Mouse (Mus musculus): Measurements from ENCODE around the gene Bloc1s3. TPM values are rescaled to one million over a fixed set of nuclear protein-coding genes. Genes with fewer than 3 reads are reported as not detected.

Bloc1s3 gene
- polyA plus RNA-seq, 1 experiment from 2014 or later = 3.2 TPM

DNA sequence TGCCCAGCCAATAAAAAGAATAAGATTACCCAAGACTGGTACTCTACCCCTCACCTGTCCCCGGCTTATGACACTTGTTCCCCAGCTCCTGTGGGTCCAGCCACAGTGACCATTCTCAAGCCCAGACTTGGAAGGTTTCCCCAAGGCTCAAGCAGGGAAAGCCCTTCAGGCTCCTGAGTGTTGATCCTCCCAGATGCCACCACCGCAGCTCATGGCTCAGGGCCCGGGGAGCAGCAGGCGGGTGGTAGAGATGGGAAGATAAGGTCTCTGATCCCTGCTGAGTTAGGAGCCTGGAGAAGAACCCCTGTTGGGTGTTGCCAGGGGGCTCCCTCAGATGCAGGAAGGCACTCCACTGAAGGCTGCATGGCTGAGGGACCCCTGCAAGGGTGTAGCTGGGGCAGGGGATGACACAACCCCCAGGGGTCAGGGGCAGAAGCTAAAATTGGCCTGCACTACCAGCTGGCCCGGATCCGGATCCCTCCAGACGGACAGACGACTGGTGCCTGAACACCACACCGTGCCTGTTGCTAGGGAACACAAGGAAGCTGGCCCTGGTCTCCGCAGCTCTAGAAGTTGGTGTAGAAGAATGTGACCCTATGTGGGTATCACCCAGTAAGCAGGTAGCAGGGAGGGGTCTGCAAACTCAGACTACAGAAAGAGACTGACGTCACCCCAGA is 52.2 kb downstream of the Bloc1s3 start:
- Histone ChIP-seq H3K4me3 (ENCODE audit: low read depth, low read length) (no peak overlapping the region), H3K27me3 (ENCODE audit: control insufficient read depth, insufficient read depth, low read length) (no peaks in the 10 kb centered on the region), H3K4me2 (replicated peaks; ENCODE audit: low read depth) (no peak overlapping the region), H3K4me1 (replicated peaks; ENCODE audit: control insufficient read depth, insufficient read depth) (0 out of 2 replicates have a peak, but pooled peaks cover 4% of the 10 kb centered on the region), H3K9me3 (ENCODE audit: control insufficient read depth, low read length) (no peaks in the 10 kb centered on the region), H3K9ac (ENCODE audit: low read length) (no peak overlapping the region), H3K36me3 (ENCODE audit: control insufficient read depth, insufficient read depth, low read length) (peaks cover 7% of the 10 kb centered on the region; the same call in 1 of the 2 replicates), H3K27ac (replicated peaks) (no peak overlapping the region)
- DNase-seq (ENCODE audit: low spot score) (no peak), ATAC-seq (ENCODE audit: low FRiP score, low TSS enrichment) (no peak)
- TF ChIP-seq CTCF (IDR thresholded peaks at IDR 0.05; ENCODE audit: low read depth) = no peak
- no peak for TF ChIP-seq EP300 (optimal IDR thresholded peaks at IDR 0.05)
- WGBS = 68% methylated on average over 11 of the region's 11 CpGs

DNA sequence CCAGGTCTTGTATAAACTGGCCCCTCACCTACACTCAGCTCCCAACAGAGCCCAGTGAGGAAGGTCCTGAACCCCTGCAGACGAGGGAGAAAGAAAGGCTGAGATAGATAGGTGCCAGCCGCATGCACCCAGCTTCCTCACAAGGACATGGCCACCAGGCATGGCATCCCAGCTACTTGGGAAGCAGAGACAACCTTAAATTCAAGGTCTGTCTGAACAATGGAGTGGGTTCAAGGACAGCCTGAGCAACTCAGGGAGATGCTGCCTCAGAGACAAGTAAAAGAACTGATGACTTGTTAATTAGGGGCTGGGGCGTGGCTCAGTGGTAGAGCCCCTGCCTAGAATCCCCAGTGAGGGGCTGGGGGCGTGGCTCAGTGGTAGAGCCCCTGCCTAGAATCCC is 53.0 kb downstream of the Bloc1s3 start:
- no peak overlapping the region for H3K4me2 ChIP-seq (replicated peaks; ENCODE audit: low read depth)
- peaks cover 11% of the 10 kb centered on the region; the same call in 1 of the 2 replicates for H3K36me3 ChIP-seq (ENCODE audit: control insufficient read depth, insufficient read depth, low read length)
- no peaks in the 10 kb centered on the region for H3K9me3 ChIP-seq (ENCODE audit: control insufficient read depth, low read length)
- ATAC-seq (ENCODE audit: low FRiP score, low TSS enrichment) (no peak), DNase-seq (ENCODE audit: low spot score) (no peak)
- no peak overlapping the region for H3K4me3 ChIP-seq (ENCODE audit: low read depth, low read length)
- WGBS = 90% methylated on average over 4 of the region's 4 CpGs
- no peak overlapping the region for H3K27ac ChIP-seq (replicated peaks)
- no peaks in the 10 kb centered on the region for H3K27me3 ChIP-seq (ENCODE audit: control insufficient read depth, insufficient read depth, low read length)
- H3K9ac ChIP-seq (ENCODE audit: low read length) = no peak overlapping the region
- no peak for TF ChIP-seq CTCF (IDR thresholded peaks at IDR 0.05; ENCODE audit: low read depth)
- TF ChIP-seq EP300 (optimal IDR thresholded peaks at IDR 0.05) = no peak
- 0 out of 2 replicates have a peak, but pooled peaks cover 4% of the 10 kb centered on the region for H3K4me1 ChIP-seq (replicated peaks; ENCODE audit: control insufficient read depth, insufficient read depth)

Other genes starting within 250 kb of the Bloc1s3 start
- 108 and 120 TPM in 2 replicates for gene Vasp, start 236.6 kb downstream of the Bloc1s3 start, polyA plus RNA-seq (2015; fragmentation: Nextera tagmentation; extraction: Ambion mirVana)
- gene Ppm1n, start 228.3 kb downstream of the Bloc1s3 start, polyA plus RNA-seq (2015; fragmentation: Nextera tagmentation; extraction: Ambion mirVana) = 0.17 and 0.21 TPM in 2 replicates
- 10.1 and 12.1 TPM in 2 replicates for gene Rtn2, start 225.7 kb downstream of the Bloc1s3 start, polyA plus RNA-seq (2015; fragmentation: Nextera tagmentation; extraction: Ambion mirVana)
- 0.21 and 0.38 TPM in 2 replicates for gene Fosb, start 198.3 kb downstream of the Bloc1s3 start, polyA plus RNA-seq (2015; fragmentation: Nextera tagmentation; extraction: Ambion mirVana)
- gene Ercc1, start 163.6 kb downstream of the Bloc1s3 start, polyA plus RNA-seq (2015; fragmentation: Nextera tagmentation; extraction: Ambion mirVana) = 32.8 and 36.9 TPM in 2 replicates
- 13.4 and 13.6 TPM in 2 replicates for gene Cd3eap, start 148.9 kb downstream of the Bloc1s3 start, polyA plus RNA-seq (2015; fragmentation: Nextera tagmentation; extraction: Ambion mirVana)
- gene Ppp1r13l, start 148.6 kb downstream of the Bloc1s3 start, polyA plus RNA-seq (2015; fragmentation: Nextera tagmentation; extraction: Ambion mirVana) = 10.3 and 12.2 TPM in 2 replicates
- 6.0 and 6.4 TPM in 2 replicates for gene Ercc2, start 126.4 kb downstream of the Bloc1s3 start, polyA plus RNA-seq (2015; fragmentation: Nextera tagmentation; extraction: Ambion mirVana)
- gene Klc3, start 104.3 kb downstream of the Bloc1s3 start, polyA plus RNA-seq (2015; fragmentation: Nextera tagmentation; extraction: Ambion mirVana) = 24.3 and 26.5 TPM in 2 replicates
- 42.1 and 43.6 TPM in 2 replicates for gene Ckm, start 103.6 kb downstream of the Bloc1s3 start, polyA plus RNA-seq (2015; fragmentation: Nextera tagmentation; extraction: Ambion mirVana)
- gene Mark4, start 49.5 kb downstream of the Bloc1s3 start, polyA plus RNA-seq (2015; fragmentation: Nextera tagmentation; extraction: Ambion mirVana) = 5.2 and 5.3 TPM in 2 replicates
- gene Exoc3l2, start 45.0 kb downstream of the Bloc1s3 start, polyA plus RNA-seq (2015; fragmentation: Nextera tagmentation; extraction: Ambion mirVana) = 0.97 and 1.1 TPM in 2 replicates
- gene Trappc6a, start within 50 bp of the Bloc1s3 start, polyA plus RNA-seq (2015; fragmentation: Nextera tagmentation; extraction: Ambion mirVana) = 113 and 123 TPM in 2 replicates
- gene Nkpd1, start 9.5 kb upstream of the Bloc1s3 start, polyA plus RNA-seq (2015; fragmentation: Nextera tagmentation; extraction: Ambion mirVana) = 30.8 and 33.0 TPM in 2 replicates
- 16.5 and 21.2 TPM in 2 replicates for gene Ppp1r37, start 54.7 kb upstream of the Bloc1s3 start, polyA plus RNA-seq (2015; fragmentation: Nextera tagmentation; extraction: Ambion mirVana)
- gene Zfp296, start 68.9 kb upstream of the Bloc1s3 start, polyA plus RNA-seq (2015; fragmentation: Nextera tagmentation; extraction: Ambion mirVana) = 3.7 and 5.0 TPM in 2 replicates
- gene Gemin7, start 69.2 kb upstream of the Bloc1s3 start, polyA plus RNA-seq (2015; fragmentation: Nextera tagmentation; extraction: Ambion mirVana) = 108 and 114 TPM in 2 replicates
- 19.0 and 21.5 TPM in 2 replicates for gene Clasrp, start 96.1 kb upstream of the Bloc1s3 start, polyA plus RNA-seq (2015; fragmentation: Nextera tagmentation; extraction: Ambion mirVana)
- gene Relb, start 121.1 kb upstream of the Bloc1s3 start, polyA plus RNA-seq (2015; fragmentation: Nextera tagmentation; extraction: Ambion mirVana) = 7.3 and 8.7 TPM in 2 replicates
- 55.0 and 65.1 TPM in 2 replicates for gene Clptm1, start 156.7 kb upstream of the Bloc1s3 start, polyA plus RNA-seq (2015; fragmentation: Nextera tagmentation; extraction: Ambion mirVana)
- 8.7 and 10.7 TPM in 2 replicates for gene Apoc2, start 169.6 kb upstream of the Bloc1s3 start, polyA plus RNA-seq (2015; fragmentation: Nextera tagmentation; extraction: Ambion mirVana)
- gene Gm44805, start 173.1 kb upstream of the Bloc1s3 start, polyA plus RNA-seq (2015; fragmentation: Nextera tagmentation; extraction: Ambion mirVana) = not detected in 2 replicates
- gene Apoc4, start 173.1 kb upstream of the Bloc1s3 start, polyA plus RNA-seq (2015; fragmentation: Nextera tagmentation; extraction: Ambion mirVana) = 2.8 and 6.1 TPM in 2 replicates
- gene Apoc1, start 184.3 kb upstream of the Bloc1s3 start, polyA plus RNA-seq (2015; fragmentation: Nextera tagmentation; extraction: Ambion mirVana) = 79.6 and 88.4 TPM in 2 replicates
- gene Apoe, start 190.8 kb upstream of the Bloc1s3 start, polyA plus RNA-seq (2015; fragmentation: Nextera tagmentation; extraction: Ambion mirVana) = 383 and 436 TPM in 2 replicates
- 98.0 and 105 TPM in 2 replicates for gene Tomm40, start 207.1 kb upstream of the Bloc1s3 start, polyA plus RNA-seq (2015; fragmentation: Nextera tagmentation; extraction: Ambion mirVana)
- gene Nectin2, start 242.1 kb upstream of the Bloc1s3 start, polyA plus RNA-seq (2015; fragmentation: Nextera tagmentation; extraction: Ambion mirVana) = 82.2 and 83.8 TPM in 2 replicates

Measured in stomach, postnatal 0 days (tissue).